Mouse (Mus musculus) stomach, postnatal 0 days (tissue): ENCODE results near the gene Dnah2. TPM values are rescaled to one million over a fixed set of nuclear protein-coding genes. Genes with fewer than 3 reads are reported as not detected.

Source experiments
- ATAC-seq: fragments of 200-750 bp; cut with Nextera tagmentation; 2 replicates; pipeline ENCODE4 v1.8.0; 2017; ENCODE audit not compliant: low FRiP score, low TSS enrichment
- DNase-seq: peaks from one replicate; pipeline ENCODE4 v3.0.0-alpha.2; 2016; ENCODE audit warnings: low spot score
- H3K27ac ChIP-seq: fragments of 300-500 bp; sonication (generic); replicated peaks from 2 replicates; pipeline ENCODE4 v1.5.1; 2014; ENCODE audit warnings: mild to moderate bottlenecking, control low read depth
- H3K27me3 ChIP-seq: fragments of 300-500 bp; sonication (generic); 2 replicates; pipeline ENCODE4 v1.6.1; 2014; ENCODE audit warnings: low read length; ENCODE audit not compliant: control insufficient read depth, insufficient read depth
- H3K36me3 ChIP-seq: fragments of 300-500 bp; sonication (generic); 2 replicates; pipeline ENCODE4 v1.6.1; 2014; ENCODE audit warnings: low read length, mixed read lengths; ENCODE audit not compliant: control insufficient read depth, insufficient read depth
- H3K4me1 ChIP-seq: fragments of 300-500 bp; sonication (generic); replicated peaks from 2 replicates; pipeline ENCODE4 v1.6.1; 2014; ENCODE audit warnings: antibody characterized with exemption; ENCODE audit not compliant: control insufficient read depth, insufficient read depth
- H3K4me2 ChIP-seq: fragments of 300-500 bp; sonication (generic); replicated peaks from 2 replicates; pipeline ENCODE4 v1.6.1; 2014; ENCODE audit warnings: low read depth, mild to moderate bottlenecking, control low read depth, moderate library complexity
- H3K4me3 ChIP-seq: fragments of 300-500 bp; sonication (generic); 2 replicates; pipeline ENCODE4 v1.5.1; 2014; ENCODE audit warnings: low read depth, low read length, control low read depth
- H3K9ac ChIP-seq: fragments of 300-500 bp; sonication (generic); 2 replicates; pipeline ENCODE4 v1.6.1; 2014; ENCODE audit warnings: mild to moderate bottlenecking, low read length, control low read depth, mixed read lengths
- H3K9me3 ChIP-seq: fragments of 300-500 bp; sonication (generic); 2 replicates; pipeline ENCODE4 v1.6.1; 2016; ENCODE audit warnings: low read length; ENCODE audit not compliant: control insufficient read depth
- CTCF ChIP-seq: IDR thresholded peaks from 2 replicates; pipeline ENCODE4 v1.5.1; 2016; ENCODE audit warnings: antibody characterized with exemption, low read depth, mild to moderate bottlenecking, moderate library complexity
- EP300 ChIP-seq: optimal IDR thresholded peaks from 2 replicates; pipeline ENCODE3; 2016; ENCODE audit warnings: antibody characterized with exemption
- WGBS: fragments of 180-500 bp; shearing (Covaris S2); extraction: QIAGEN DNeasy Blood & Tissue Kit; methylation state at CpG from one replicate; pipeline ENCODE4 v1.1.7; 2014; 5-methylcytosine and 5-hydroxymethylcytosine counted together
- polyA plus RNA-seq: library from polyadenylated mRNA; unstranded; fragments of >200 nt; fragmentation: Nextera tagmentation; extraction: Ambion mirVana; gene quantifications from 2 replicates; pipeline ENCODE4 v1.2.1, GENCODE M21; 2015

Gene Dnah2
- polyA plus RNA-seq, result 0.38 and 0.39 TPM in 2 replicates

DNA sequence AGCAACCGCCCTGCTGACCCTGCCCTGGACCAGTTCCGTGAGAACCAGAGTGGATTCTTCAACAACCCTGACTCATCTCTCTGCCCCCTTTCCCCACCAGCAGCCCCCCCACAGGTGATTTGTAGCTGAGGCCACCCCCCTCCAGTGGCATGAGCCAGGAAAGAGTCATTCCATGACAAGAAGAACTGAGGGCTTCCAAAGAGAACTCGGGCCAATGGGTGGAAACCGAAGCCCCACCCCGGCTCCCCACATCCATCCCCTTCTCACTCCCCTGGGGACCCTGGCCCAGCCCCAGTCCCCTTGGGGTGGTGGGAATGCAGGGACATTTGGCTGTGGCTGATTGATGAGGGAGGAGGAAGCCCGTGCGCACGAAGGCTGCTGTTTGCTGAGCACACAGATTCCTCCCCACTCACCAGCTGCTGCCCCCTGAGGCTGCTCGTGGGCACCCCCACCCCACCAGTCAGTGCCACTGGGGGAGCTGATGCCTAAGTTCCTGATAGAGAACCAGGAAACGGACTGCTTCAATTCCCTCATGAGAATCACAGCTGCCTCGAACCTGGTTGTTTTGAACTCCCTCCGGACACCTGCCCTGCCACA lies at the start of gene Dnah2:
TSS of gene Dnah2 (minus strand) at position 51 of the 597 bp plus-strand sequence.
- Histone ChIP-seq H3K9me3 (no peaks in the 10 kb centered on the region), H3K4me2 (no peak within 1 kb of the TSS), H3K4me1 (no peaks in the 10 kb centered on the region), H3K27me3 (no peaks in the 10 kb centered on the region), H3K4me3 (no peak within 1 kb of the TSS), H3K36me3 (no peaks in the 10 kb centered on the region), H3K27ac (no peak within 1 kb of the TSS), H3K9ac (no peak within 1 kb of the TSS)
- WGBS, result 27% methylated on average over 12 of the region's 12 CpGs
- no peak for TF ChIP-seq CTCF
- no peak for TF ChIP-seq EP300
- no peak for ATAC-seq
- DNase-seq, result no peak

DNA sequence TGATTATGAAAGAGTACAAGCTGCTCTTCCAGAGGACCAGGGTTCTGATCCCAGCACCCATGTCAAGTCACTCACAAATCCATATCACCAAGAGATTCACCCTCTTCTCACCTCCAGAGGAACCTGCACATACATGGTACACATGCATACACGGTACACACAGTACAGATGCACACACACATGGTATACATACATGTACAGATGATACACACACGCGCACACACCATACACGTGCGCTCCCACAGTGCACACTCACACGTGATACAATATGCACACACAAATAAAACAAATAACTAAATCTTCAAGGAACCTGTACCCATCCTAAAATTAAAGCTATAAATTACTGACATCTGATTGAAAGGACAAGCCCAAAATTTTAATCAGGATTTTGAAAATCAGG lies 45.9 kb upstream of the Dnah2 start:
- no peak for TF ChIP-seq CTCF
- TF ChIP-seq EP300, result no peak
- 97% methylated on average over 6 of the region's 6 CpGs for WGBS
- no peaks in the 10 kb centered on the region for H3K9me3 ChIP-seq

DNA sequence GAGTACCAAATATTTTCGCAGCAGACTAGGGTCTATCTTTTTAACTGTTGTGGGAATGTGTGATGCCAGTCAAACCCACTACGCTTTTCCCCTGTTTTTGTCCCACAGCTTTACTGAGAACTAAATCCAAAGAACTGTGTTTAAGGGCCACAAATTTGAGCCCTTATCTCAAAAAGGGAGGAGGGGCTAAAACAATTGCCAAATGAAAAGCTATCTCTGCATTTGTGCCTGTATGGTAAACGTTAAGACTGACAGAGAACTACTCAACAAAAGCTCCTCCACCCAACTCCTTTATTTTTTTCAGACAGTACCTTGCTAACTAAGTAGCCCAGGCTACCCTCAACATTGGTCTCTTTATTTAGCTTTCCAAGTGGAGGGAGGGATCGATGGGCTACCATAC lies 43.9 kb upstream of the Dnah2 start:
- Histone ChIP-seq H3K4me2 (no peak overlapping the region), H3K9me3 (no peaks in the 10 kb centered on the region), H3K9ac (no peak overlapping the region), H3K4me1 (no peaks in the 10 kb centered on the region), H3K4me3 (no peak overlapping the region), H3K27me3 (no peaks in the 10 kb centered on the region), H3K27ac (no peak overlapping the region), H3K36me3 (peaks cover 16% of the 10 kb centered on the region)
- 80% methylated on average over 4 of the region's 4 CpGs for WGBS
- DNase-seq, result no peak
- no peak for ATAC-seq
- TF ChIP-seq EP300, result no peak
- TF ChIP-seq CTCF, result no peak

More for the DNA sequence above, 45.9 kb upstream of the Dnah2 start:
- H3K9ac ChIP-seq, result no peak overlapping the region
- H3K36me3 ChIP-seq, result peaks cover 1% of the 10 kb centered on the region; the same call in 1 of the 2 replicates
- H3K4me2 ChIP-seq, result no peak overlapping the region
- no peaks in the 10 kb centered on the region for H3K27me3 ChIP-seq
- ATAC-seq (no peak), DNase-seq (no peak)
- no peak overlapping the region for H3K4me3 ChIP-seq
- H3K4me1 ChIP-seq, result peaks cover 2% of the 10 kb centered on the region; the same call in 1 of the 2 replicates
- H3K27ac ChIP-seq, result no peak overlapping the region

DNA sequence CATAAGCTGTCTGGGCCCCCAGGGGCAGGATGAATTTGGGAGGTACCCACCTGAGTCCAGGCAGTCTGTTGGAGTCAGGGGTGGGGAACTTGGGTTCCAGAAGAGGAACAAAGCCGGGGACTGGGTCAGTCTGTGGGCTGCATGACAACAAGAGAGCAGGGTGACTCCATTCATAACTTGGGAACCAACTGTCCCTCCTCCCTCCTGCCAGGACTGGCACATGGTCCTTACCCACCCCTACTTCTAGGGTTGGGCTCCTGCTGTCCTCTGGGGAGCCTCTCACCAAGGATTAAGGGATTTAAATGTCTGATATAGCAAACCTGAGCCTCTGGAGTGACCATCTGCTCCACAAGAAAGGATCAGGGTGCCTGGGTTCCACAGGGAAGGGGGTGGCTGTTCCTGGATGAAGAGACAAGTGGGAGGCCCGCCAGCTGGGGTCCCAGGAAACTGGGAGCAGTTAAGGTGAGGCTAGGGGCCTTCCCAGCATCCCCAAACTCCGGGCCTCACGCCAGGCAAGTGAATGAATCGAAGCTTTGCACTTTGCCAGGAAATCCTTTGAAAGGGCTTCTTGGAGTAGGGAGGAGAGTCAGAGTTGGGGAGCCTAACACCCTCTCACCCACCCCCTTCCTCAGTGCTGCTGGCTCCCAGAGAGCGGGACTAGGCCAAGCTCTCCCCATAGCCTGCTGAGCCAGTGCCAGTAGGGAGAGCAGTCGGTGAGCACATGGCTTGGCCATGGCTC lies 43.2 kb upstream of the Dnah2 start:
- DNase-seq (no peak), ATAC-seq (no peak)
- 70% methylated on average over 7 of the region's 7 CpGs for WGBS
- TF ChIP-seq CTCF, result no peak
- TF ChIP-seq EP300, result no peak
- no peak overlapping the region for H3K4me2 ChIP-seq
- H3K9ac ChIP-seq, result no peak overlapping the region
- no peak overlapping the region for H3K4me3 ChIP-seq
- no peaks in the 10 kb centered on the region for H3K27me3 ChIP-seq
- H3K27ac ChIP-seq, result no peak overlapping the region
- H3K4me1 ChIP-seq, result no peaks in the 10 kb centered on the region
- no peaks in the 10 kb centered on the region for H3K9me3 ChIP-seq
- H3K36me3 ChIP-seq, result peaks cover 21% of the 10 kb centered on the region

DNA sequence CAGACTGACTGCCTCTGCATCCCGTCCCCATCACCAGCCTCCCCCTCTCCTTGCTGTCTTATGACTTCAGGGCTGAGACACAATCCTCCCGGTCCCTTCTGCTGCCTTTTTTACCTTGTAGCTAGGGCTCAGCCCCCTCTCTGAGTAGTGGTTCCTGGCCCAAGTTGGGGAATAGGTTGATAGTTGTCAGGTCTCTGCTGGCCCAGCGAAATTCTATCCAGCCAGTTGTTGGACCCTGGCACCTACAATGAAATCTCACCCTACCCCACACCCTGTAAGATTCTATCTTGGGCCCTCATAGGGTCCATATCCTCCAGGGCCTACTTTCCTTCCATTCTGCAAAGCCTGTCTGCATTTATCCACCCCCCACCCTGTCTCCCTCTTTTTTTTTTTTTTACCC lies 42.5 kb upstream of the Dnah2 start:
- TF ChIP-seq EP300 (no peak), CTCF (no peak)
- Histone ChIP-seq H3K27me3 (no peaks in the 10 kb centered on the region), H3K4me1 (no peaks in the 10 kb centered on the region), H3K4me3 (no peak overlapping the region), H3K27ac (no peak overlapping the region), H3K36me3 (peaks cover 21% of the 10 kb centered on the region), H3K9ac (no peak overlapping the region), H3K4me2 (no peak overlapping the region), H3K9me3 (no peaks in the 10 kb centered on the region)
- WGBS, result 89% methylated on average over 3 of the region's 3 CpGs
- ATAC-seq (no peak), DNase-seq (no peak)

DNA sequence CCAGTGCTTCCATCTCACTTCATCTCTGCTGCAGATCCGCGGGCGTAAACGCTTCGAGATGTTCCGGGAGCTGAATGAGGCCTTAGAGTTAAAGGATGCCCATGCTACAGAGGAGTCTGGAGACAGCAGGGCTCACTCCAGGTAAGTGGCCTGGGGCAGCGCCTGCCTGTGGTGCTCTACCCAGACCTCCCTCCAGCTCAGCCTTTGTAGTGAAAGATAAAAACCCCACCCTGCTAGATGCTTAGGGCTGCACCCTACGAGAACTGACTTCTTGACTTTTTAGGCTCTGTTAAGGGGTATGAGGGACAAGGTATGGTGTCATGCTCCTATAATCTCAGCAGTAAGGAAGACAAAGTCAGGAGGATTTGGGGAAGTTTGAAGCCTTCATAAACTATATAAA lies 41.7 kb upstream of the Dnah2 start:
- no peak for DNase-seq

More for the DNA sequence above, 41.7 kb upstream of the Dnah2 start:
- 93% methylated on average over 8 of the region's 8 CpGs for WGBS
- no peak overlapping the region for H3K4me3 ChIP-seq
- no peaks in the 10 kb centered on the region for H3K9me3 ChIP-seq
- no peak overlapping the region for H3K4me2 ChIP-seq
- TF ChIP-seq EP300 (no peak), CTCF (no peak)
- no peak overlapping the region for H3K9ac ChIP-seq
- ATAC-seq, result no peak
- no peaks in the 10 kb centered on the region for H3K4me1 ChIP-seq
- H3K27me3 ChIP-seq, result no peaks in the 10 kb centered on the region
- H3K36me3 ChIP-seq, result peaks cover 21% of the 10 kb centered on the region
- H3K27ac ChIP-seq, result no peak overlapping the region
